Mouse (Mus musculus) liver, adult 2 months (tissue): ENCODE measurements around the gene Ripor3. TPM values are rescaled to one million over a fixed set of nuclear protein-coding genes. Genes with fewer than 3 reads are reported as not detected.
A peak's percentile ranks its signal among the peaks of the same experiment; 100 is the strongest.

ENCODE experiments used
- DNase-seq: peaks from one replicate; pipeline ENCODE4 v3.0.0-alpha.2; 2011; ENCODE audit warnings: low read depth, low spot score; ENCODE audit errors: extremely low read depth
- H3K27ac ChIP-seq: fragments of 200-500 bp; replicated peaks from 2 replicates; pipeline ENCODE4 v1.5.1; 2012; ENCODE audit warnings: low read depth, mild to moderate bottlenecking, control low read depth, inconsistent platforms, low read length; ENCODE audit not compliant: insufficient read depth
- H3K27me3 ChIP-seq: fragments of 200-500 bp; 2 replicates; pipeline ENCODE4 v1.6.1; 2012; ENCODE audit warnings: mild to moderate bottlenecking, moderate library complexity, low read length, inconsistent platforms; ENCODE audit not compliant: control insufficient read depth, insufficient read depth
- H3K36me3 ChIP-seq: fragments of 200-500 bp; 2 replicates; pipeline ENCODE4 v1.6.1; 2012; ENCODE audit warnings: low read length, inconsistent platforms; ENCODE audit not compliant: control insufficient read depth, insufficient read depth
- H3K4me1 ChIP-seq: fragments of 200-500 bp; 2 replicates; pipeline ENCODE4 v1.6.1; 2011; ENCODE audit warnings: low read length; ENCODE audit not compliant: control insufficient read depth, insufficient read depth
- H3K4me3 ChIP-seq: fragments of 200-500 bp; 2 replicates; pipeline ENCODE4 v1.5.1; 2011; ENCODE audit warnings: low read depth, mild to moderate bottlenecking, control low read depth, low read length, moderate library complexity; ENCODE audit not compliant: insufficient read depth
- H3K79me2 ChIP-seq: fragments of 200-500 bp; 2 replicates; pipeline ENCODE4 v1.6.1; 2012; ENCODE audit warnings: inconsistent platforms, mild to moderate bottlenecking, low read length, moderate library complexity; ENCODE audit not compliant: control insufficient read depth, insufficient read depth
- H3K9ac ChIP-seq: fragments of 200-500 bp; 2 replicates; pipeline ENCODE4 v1.6.1; 2012; ENCODE audit warnings: low read depth, mild to moderate bottlenecking, control low read depth, inconsistent platforms, low read length
- CTCF ChIP-seq: fragments of 200-500 bp; IDR thresholded peaks from 2 replicates; pipeline ENCODE4 v1.5.1; 2011; ENCODE audit warnings: low read depth, low read length, control low read depth
- POLR2A ChIP-seq: fragments of 200-500 bp; IDR thresholded peaks from 2 replicates; pipeline ENCODE4 v1.6.1; 2011; ENCODE audit warnings: low read length, control low read depth; ENCODE audit not compliant: insufficient read depth; ENCODE audit errors: extremely low read depth
- WGBS: fragments of 180-500 bp; shearing (Covaris S2); methylation state at CpG from one replicate; pipeline ENCODE4 v1.1.7; 2018; 5-methylcytosine and 5-hydroxymethylcytosine counted together
- polyA plus RNA-seq: library from polyadenylated mRNA; depleted of rRNA; stranded (reverse); fragments of >200 nt; gene quantifications from 2 replicates; pipeline ENCODE4 v1.2.3, GENCODE M21; 2012
- total RNA-seq: library from RNA; depleted of rRNA; stranded (reverse); fragments of >200 nt; gene quantifications from 2 replicates; pipeline ENCODE4 v1.2.3, GENCODE M21; 2014

The Ripor3 gene
- total and polyA plus RNA-seq, 2 experiments = 0.92 to 1.9 TPM

DNA sequence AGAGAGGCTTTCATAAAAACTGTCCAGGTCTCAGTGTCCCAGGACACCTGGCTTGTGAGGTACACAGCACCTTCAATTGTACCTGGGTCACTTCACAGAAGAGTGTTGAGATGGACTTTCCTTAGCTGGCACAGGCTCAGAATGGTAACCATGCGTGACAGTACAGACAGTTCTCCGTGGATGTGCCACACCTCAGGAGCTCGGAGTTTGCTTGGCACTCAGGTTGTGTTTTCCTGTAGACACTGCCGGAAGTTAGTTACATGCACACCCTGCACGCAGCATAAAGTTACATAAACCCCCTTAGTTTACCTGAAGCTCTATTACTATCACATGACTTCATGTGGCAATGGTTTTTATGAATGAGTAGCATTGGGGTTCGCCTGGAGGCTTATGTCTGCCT, 59.7 kb downstream of the Ripor3 start:
- H3K4me1 ChIP-seq = peaks cover 30% of the 10 kb centered on the region
- peaks cover 29% of the 10 kb centered on the region for H3K79me2 ChIP-seq
- 41% methylated on average over 6 of the region's 6 CpGs for WGBS
- no peaks in the 10 kb centered on the region for H3K27me3 ChIP-seq
- DNase-seq = peak; percentile 53
- no peak overlapping the region for H3K27ac ChIP-seq
- no peak overlapping the region for H3K9ac ChIP-seq
- H3K36me3 ChIP-seq = no peaks in the 10 kb centered on the region
- H3K4me3 ChIP-seq = no peak overlapping the region
- TF ChIP-seq POLR2A (no peak), CTCF (no peak)

DNA sequence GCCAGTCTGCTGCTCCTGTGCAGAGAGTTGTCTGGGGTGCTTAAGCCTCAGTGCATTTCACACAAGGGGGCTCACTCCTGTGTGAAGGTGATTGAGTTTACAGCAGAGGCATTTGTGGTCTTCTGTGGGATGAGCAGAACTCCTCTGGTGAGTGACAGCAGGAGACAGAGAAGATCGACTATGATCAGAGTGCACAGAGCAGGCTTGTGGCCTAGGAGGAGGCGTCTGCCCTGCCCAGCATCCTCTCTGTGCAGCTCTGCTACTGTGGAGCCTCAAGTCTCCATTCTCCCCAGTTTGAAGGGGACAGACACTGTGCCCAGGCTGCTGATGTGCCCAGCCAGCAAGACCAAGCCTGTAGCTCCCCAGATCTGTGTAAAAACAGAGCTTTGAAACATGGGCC, 60.6 kb downstream of the Ripor3 start:
- no peak for TF ChIP-seq POLR2A
- no peak for TF ChIP-seq CTCF
- peaks cover 34% of the 10 kb centered on the region for H3K79me2 ChIP-seq
- no peak for DNase-seq
- no peaks in the 10 kb centered on the region for H3K27me3 ChIP-seq
- H3K36me3 ChIP-seq = no peaks in the 10 kb centered on the region
- H3K9ac ChIP-seq = no peak overlapping the region
- H3K27ac ChIP-seq = no peak overlapping the region
- no peak overlapping the region for H3K4me3 ChIP-seq
- 65% methylated on average over 2 of the region's 2 CpGs for WGBS
- peaks cover 30% of the 10 kb centered on the region for H3K4me1 ChIP-seq

DNA sequence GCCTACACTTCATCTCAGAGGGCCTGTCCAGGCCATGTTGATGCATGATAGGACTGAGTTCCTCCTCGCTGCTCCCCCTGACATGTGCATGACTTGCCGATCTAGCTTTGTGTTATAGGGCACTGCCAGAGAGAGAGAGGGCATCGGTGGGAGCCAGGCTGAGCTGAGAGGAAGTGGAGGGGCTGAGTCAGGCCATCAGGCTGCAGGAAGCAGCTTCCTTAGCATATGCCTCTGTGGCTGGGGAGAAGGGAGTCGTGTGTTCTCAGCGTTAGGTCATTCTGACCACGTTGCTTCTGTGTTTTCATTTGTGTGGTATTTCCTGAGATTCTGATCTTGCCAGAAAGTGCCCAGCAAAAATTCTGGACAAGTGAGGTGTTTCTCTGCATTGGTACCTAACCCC, 61.2 kb downstream of the Ripor3 start:
- H3K27ac ChIP-seq = no peak overlapping the region
- TF ChIP-seq POLR2A = no peak
- TF ChIP-seq CTCF = no peak
- H3K79me2 ChIP-seq = peaks cover 35% of the 10 kb centered on the region
- no peak overlapping the region for H3K4me3 ChIP-seq
- no peak overlapping the region for H3K9ac ChIP-seq
- no peaks in the 10 kb centered on the region for H3K27me3 ChIP-seq
- peaks cover 35% of the 10 kb centered on the region for H3K4me1 ChIP-seq
- H3K36me3 ChIP-seq = no peaks in the 10 kb centered on the region
- WGBS = 68% methylated on average over 6 of the region's 6 CpGs
- no peak for DNase-seq

DNA sequence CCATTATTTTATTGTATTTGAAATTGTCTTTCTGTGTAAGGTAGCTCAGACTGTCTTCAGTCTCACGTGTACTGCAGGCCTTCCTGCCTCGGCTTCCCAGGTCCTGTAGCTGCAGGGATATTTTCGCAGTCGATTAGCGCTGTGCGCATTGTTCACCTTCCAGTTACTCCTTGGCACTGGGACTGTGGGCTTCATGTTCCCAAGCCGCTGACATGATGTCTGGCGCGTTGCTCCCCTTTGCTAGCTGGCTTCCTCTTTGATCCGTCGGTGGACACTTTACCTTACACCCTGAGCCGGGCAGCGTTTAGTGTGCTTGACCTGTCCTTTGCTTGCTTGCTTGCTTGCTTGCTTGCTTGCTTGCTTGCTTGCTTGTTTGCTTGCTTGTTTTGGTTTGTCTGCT, 61.9 kb downstream of the Ripor3 start:
- Histone ChIP-seq H3K4me1 (peaks cover 41% of the 10 kb centered on the region), H3K79me2 (peaks cover 34% of the 10 kb centered on the region), H3K36me3 (no peaks in the 10 kb centered on the region), H3K27me3 (no peaks in the 10 kb centered on the region), H3K27ac (no peak overlapping the region), H3K9ac (no peak overlapping the region), H3K4me3 (no peak overlapping the region)
- TF ChIP-seq CTCF (no peak), POLR2A (no peak)
- WGBS = 69% methylated on average over 13 of the region's 13 CpGs
- no peak for DNase-seq

DNA sequence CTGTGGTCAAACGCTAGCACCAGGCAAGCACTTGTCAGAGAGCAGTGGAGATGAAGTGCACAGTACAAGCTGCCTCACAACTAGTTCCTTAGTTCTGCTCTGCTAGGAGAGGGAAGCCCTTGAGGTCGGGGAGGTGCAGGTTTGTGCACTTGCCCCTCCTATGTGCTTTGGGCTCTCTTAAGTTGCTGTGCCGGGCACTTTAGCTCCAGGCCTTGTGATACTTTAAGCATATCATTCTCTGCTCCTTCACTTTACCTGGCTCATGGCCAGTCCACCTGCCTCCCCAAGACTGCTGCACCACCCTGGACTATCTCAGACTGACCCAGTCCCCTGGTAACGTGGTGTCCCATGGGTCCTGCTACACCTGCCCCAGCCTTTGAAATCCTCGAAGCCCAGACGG, 62.4 kb downstream of the Ripor3 start:
- peaks cover 36% of the 10 kb centered on the region for H3K79me2 ChIP-seq
- no peaks in the 10 kb centered on the region for H3K27me3 ChIP-seq
- TF ChIP-seq CTCF = no peak
- TF ChIP-seq POLR2A = no peak
- H3K9ac ChIP-seq = no peak overlapping the region
- no peaks in the 10 kb centered on the region for H3K36me3 ChIP-seq
- 83% methylated on average over 6 of the region's 6 CpGs for WGBS
- no peak overlapping the region for H3K4me3 ChIP-seq
- no peak for DNase-seq
- H3K4me1 ChIP-seq = peaks cover 46% of the 10 kb centered on the region
- H3K27ac ChIP-seq = no peak overlapping the region

DNA sequence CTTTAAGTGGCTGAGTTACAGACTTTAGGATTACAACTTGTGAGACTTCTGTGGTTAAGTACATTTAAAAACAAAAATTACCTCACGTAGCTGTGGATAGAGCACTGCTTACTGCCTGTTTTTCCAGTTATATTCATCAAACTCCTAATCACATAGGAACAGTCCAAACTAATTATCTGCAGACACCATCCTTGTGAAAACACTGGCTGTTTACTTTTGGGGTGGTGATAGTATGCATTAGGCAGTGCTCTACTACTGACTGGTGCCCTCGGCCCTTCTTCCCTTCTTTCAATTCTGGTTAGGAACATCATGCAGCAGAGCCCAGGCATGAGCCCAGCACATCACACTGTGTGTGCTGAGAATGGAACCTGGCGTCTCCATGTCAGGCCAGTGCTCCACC, 63.2 kb downstream of the Ripor3 start:
- 68% methylated on average over 3 of the region's 3 CpGs for WGBS
- Histone ChIP-seq H3K4me3 (no peak overlapping the region), H3K9ac (no peak overlapping the region)

More for the DNA sequence above, 63.2 kb downstream of the Ripor3 start:
- no peaks in the 10 kb centered on the region for H3K36me3 ChIP-seq
- DNase-seq = no peak
- H3K4me1 ChIP-seq = peaks cover 43% of the 10 kb centered on the region
- no peaks in the 10 kb centered on the region for H3K27me3 ChIP-seq
- no peak overlapping the region for H3K27ac ChIP-seq
- peaks cover 31% of the 10 kb centered on the region; the same call in 1 of the 2 replicates for H3K79me2 ChIP-seq
- no peak for TF ChIP-seq POLR2A
- TF ChIP-seq CTCF = no peak
